Mouse (Mus musculus) testis, adult 2 months (tissue): Measurements from ENCODE around the gene Prune2.

ENCODE experiments used
- CTCF ChIP-seq: fragments of 200-500 bp; IDR thresholded peaks from 2 replicates; pipeline ENCODE4 v1.5.1; 2012; ENCODE audit warnings: low read depth, mild to moderate bottlenecking, inconsistent platforms, low read length, moderate library complexity; ENCODE audit not compliant: control insufficient read depth, insufficient read depth, insufficient replicate concordance
- POLR2A ChIP-seq: fragments of 200-500 bp; IDR thresholded peaks from 2 replicates; pipeline ENCODE4 v1.6.1; 2012; ENCODE audit warnings: low read depth, mild to moderate bottlenecking, inconsistent platforms, low read length, moderate library complexity; ENCODE audit not compliant: control insufficient read depth

GRCm38 (mm10) chr19:17032314-17032713 is 76.4 kb downstream of the Prune2 start:
- no peak for TF ChIP-seq CTCF
- TF ChIP-seq POLR2A: no peak
